Mouse (Mus musculus) liver, embryonic 11.5 days (tissue): ENCODE results near the gene Eno1. TPM values are rescaled to one million over a fixed set of nuclear protein-coding genes. Genes with fewer than 3 reads are reported as not detected.

ENCODE experiments used
- ATAC-seq: fragments of 200-750 bp; cut with Nextera tagmentation; replicated peaks from 2 replicates; pipeline ENCODE4 v1.8.0; 2017; ENCODE audit warnings: moderate number of reproducible peaks, mild to moderate bottlenecking, moderate TSS enrichment, moderate library complexity; ENCODE audit not compliant: low FRiP score
- DNase-seq: peaks from one replicate; pipeline ENCODE4 v3.0.0-alpha.2; 2017; ENCODE audit warnings: low spot score
- H3K27ac ChIP-seq: fragments of 300-500 bp; sonication (generic); 2 replicates; pipeline ENCODE4 v1.5.1; 2014; ENCODE audit warnings: mild to moderate bottlenecking, low read depth, low read length, control low read depth
- H3K27me3 ChIP-seq: fragments of 300-500 bp; sonication (generic); replicated peaks from 2 replicates; pipeline ENCODE4 v1.6.1; 2014; ENCODE audit warnings: low read length, mixed read lengths; ENCODE audit not compliant: control insufficient read depth, insufficient read depth
- H3K36me3 ChIP-seq: fragments of 300-500 bp; sonication (generic); 2 replicates; pipeline ENCODE4 v1.6.1; 2014; ENCODE audit warnings: mild to moderate bottlenecking, low read length, moderate library complexity, mixed read lengths; ENCODE audit not compliant: control insufficient read depth, insufficient read depth
- H3K4me1 ChIP-seq: fragments of 300-500 bp; sonication (generic); replicated peaks from 2 replicates; pipeline ENCODE4 v1.6.1; 2014; ENCODE audit warnings: low read length, mixed read lengths; ENCODE audit not compliant: control insufficient read depth, insufficient read depth
- H3K4me2 ChIP-seq: fragments of 300-500 bp; sonication (generic); 2 replicates; pipeline ENCODE4 v1.6.1; 2014; ENCODE audit warnings: mild to moderate bottlenecking, control low read depth, moderate library complexity
- H3K4me3 ChIP-seq: fragments of 300-500 bp; sonication (generic); 2 replicates; pipeline ENCODE4 v1.5.1; 2014; ENCODE audit warnings: low read depth, low read length, control low read depth
- H3K9ac ChIP-seq: fragments of 300-500 bp; sonication (generic); 2 replicates; pipeline ENCODE4 v1.6.1; 2014; ENCODE audit warnings: low read depth, low read length, control low read depth
- H3K9me3 ChIP-seq: fragments of 300-500 bp; sonication (generic); 2 replicates; pipeline ENCODE4 v1.6.1; 2016; ENCODE audit warnings: low read length, inconsistent platforms, mixed read lengths; ENCODE audit not compliant: control insufficient read depth
- WGBS: fragments of 180-500 bp; shearing (Covaris S2); extraction: QIAGEN DNeasy Blood & Tissue Kit; methylation state at CpG from one replicate; pipeline ENCODE4 v1.1.7; 2014; 5-methylcytosine and 5-hydroxymethylcytosine counted together
- polyA plus RNA-seq: library from polyadenylated mRNA; unstranded; fragments of >200 nt; fragmentation: Nextera tagmentation; extraction: Ambion mirVana; gene quantifications from 2 replicates; pipeline ENCODE4 v1.2.1, GENCODE M21; 2014

Eno1 gene
- polyA plus RNA-seq, result 2,392 and 2,590 TPM in 2 replicates

DNA sequence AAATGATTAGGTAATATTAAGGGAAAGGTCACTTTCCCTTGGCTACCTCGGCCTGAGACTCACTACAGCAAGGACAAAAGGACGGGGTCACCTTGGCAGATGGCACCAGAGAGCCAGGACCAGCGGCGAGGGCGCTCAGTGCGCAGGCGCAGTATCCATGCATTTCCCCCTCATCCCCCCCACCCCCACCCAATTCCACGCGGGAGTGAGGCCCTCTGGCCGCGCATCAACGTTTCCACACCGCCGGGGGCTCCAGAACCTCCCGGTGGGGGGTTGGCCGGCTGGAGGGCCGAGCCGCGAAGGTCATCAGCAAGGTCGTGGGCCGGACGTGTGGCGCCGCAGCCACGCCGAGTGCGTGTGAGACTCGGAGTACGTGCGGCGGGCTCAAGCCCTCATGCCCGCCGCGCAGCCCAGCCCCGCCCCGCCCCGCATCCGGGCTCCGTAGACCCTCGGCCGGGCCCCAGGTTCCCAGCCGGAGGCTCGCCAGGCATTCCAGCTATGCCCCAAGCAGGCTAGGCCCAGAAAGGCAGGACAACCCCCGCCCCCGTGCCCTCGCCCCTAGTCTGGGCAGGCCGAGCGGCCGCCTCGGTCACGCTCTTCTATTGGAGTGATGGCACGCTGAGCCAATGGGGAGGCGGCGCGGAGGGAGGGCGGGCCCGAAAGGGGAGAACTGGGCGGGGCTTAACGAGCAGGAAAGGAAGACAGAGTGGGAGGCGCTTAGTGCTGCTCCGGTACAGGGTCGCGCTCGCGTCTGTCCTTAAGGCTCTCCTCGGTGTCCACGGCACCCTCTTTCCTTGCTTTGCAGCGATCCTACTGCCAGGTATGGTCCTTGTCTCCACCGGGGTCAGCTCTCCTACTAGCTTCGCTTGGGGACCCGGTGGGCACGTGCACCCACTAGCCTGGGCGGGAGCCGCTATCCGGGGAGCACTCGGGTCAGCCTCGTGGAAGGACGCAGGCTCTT is at the start of gene Eno1:
Eno1 (plus strand) TSS at position 201 of the 961 bp plus-strand sequence.
- ATAC-seq (peak; percentile 93), DNase-seq (peak; percentile 100)
- H3K27me3 ChIP-seq, result 0 out of 2 replicates have a peak, but pooled peaks cover 2% of the 10 kb centered on the region
- peaks cover 21% of the 10 kb centered on the region for H3K36me3 ChIP-seq
- H3K4me1 ChIP-seq, result peaks cover 43% of the 10 kb centered on the region
- peak within 1 kb of the TSS; percentile 93 for H3K4me2 ChIP-seq
- WGBS, result under 1% methylated on average over 77 of the region's 78 CpGs
- peak within 1 kb of the TSS; percentile 90 for H3K9ac ChIP-seq
- peak within 1 kb of the TSS; percentile 71 for H3K4me3 ChIP-seq
- peak within 1 kb of the TSS; percentile 82 for H3K27ac ChIP-seq
- H3K9me3 ChIP-seq, result no peaks in the 10 kb centered on the region

DNA sequence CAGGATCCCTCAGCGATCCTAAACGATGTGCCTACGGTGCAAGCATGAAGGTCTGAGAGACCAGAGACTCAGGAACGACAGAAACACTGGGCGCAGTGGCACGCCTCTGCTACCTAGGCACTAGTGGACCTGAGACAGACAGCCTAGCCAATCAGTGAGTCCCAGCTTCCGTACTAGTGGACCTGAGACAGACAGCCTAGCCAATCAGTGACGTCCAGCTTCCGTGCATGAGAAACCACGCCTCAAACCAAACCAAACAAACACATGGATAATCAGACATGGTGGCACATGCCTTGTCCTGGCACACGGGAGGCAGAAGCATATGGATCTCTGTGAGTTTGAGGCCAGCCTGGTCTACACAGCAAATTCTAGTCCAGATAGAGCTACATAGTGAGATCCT is 48.3 kb upstream of the Eno1 start:
- H3K4me2 ChIP-seq, result peak overlapping the region; percentile 44
- WGBS, result 39% methylated on average over 11 of the region's 11 CpGs
- DNase-seq, result no peak

DNA sequence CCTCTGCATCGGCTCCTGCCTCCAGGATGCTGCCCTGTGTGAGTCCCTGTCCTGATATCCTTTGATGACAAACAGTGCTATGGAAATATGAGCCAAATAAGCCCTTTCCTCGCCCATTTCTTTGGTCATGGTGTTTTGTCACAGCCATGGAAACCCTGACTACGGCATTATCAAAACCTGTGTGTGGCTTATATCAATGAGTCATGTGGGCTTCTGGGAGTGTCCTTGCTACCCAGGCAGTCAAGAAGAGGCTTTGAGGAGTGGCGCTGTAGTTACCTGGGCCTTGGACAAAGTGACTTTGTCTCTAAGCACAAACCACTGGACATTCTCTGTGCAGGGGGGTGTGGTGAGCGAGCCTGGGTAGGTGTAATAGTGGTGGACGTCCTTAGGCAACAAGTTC is 44.3 kb upstream of the Eno1 start:
- H3K9me3 ChIP-seq, result no peaks in the 10 kb centered on the region
- 73% methylated on average over 6 of the region's 6 CpGs for WGBS
- DNase-seq (no peak), ATAC-seq (no peak)
- no peak overlapping the region for H3K27ac ChIP-seq
- H3K9ac ChIP-seq, result no peak overlapping the region
- H3K4me2 ChIP-seq, result no peak overlapping the region
- no peaks in the 10 kb centered on the region for H3K27me3 ChIP-seq
- H3K4me3 ChIP-seq, result no peak overlapping the region
- H3K4me1 ChIP-seq, result peaks cover 3% of the 10 kb centered on the region
- H3K36me3 ChIP-seq, result no peaks in the 10 kb centered on the region

More for the DNA sequence above, 48.3 kb upstream of the Eno1 start:
- Histone ChIP-seq H3K36me3 (no peaks in the 10 kb centered on the region), H3K27ac (no peak overlapping the region), H3K4me1 (peaks cover 3% of the 10 kb centered on the region), H3K9ac (no peak overlapping the region), H3K9me3 (no peaks in the 10 kb centered on the region), H3K4me3 (no peak overlapping the region), H3K27me3 (no peaks in the 10 kb centered on the region)
- ATAC-seq, result peak; percentile 77

DNA sequence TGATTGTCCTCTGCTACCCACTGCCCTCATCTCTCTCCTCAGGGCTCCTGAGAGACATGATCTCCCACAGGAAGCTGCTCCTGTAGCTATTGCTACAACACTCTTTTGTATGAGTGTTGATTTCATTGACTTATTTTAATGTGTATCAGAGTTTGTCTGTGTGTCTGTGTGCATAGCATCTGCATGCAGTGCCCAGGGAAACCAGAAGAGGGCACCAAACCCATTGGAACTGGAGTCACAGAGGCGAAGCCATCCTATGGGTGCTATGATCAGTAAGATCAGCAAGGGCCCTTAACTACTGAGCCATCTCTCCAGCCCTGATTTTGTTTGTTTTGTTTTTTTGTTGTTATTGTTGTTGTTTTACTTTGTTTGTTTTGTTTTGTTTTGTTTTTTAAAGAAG is 42.6 kb upstream of the Eno1 start:
- H3K36me3 ChIP-seq, result no peaks in the 10 kb centered on the region
- DNase-seq, result peak; percentile 51
- WGBS, result 45% methylated on average over 1 of the region's 1 CpGs
- H3K4me2 ChIP-seq, result no peak overlapping the region
- no peaks in the 10 kb centered on the region for H3K27me3 ChIP-seq
- ATAC-seq, result no peak
- H3K4me3 ChIP-seq, result no peak overlapping the region
- H3K27ac ChIP-seq, result no peak overlapping the region
- H3K4me1 ChIP-seq, result no peaks in the 10 kb centered on the region
- H3K9ac ChIP-seq, result no peak overlapping the region
- H3K9me3 ChIP-seq, result no peaks in the 10 kb centered on the region

DNA sequence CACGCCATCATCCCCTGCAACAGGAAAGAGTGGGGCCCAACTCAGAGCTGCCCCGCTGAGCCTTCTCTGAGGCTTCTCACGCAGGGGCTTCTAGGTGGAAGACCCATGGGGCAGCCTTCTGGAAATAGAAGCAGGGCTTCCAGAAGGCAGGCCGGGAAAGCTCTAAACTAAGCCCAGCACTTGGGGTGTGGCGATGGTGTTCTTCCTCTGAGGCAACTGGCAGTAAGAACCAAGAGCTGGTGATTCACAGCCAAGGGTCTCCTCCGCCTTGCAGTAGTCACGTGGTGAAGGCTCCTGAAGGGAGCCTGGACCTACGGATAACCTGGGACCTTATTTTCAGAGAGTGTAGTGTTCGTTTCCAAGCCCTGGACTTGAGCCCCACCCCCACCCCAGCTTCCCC is 38.3 kb upstream of the Eno1 start:
- Histone ChIP-seq H3K4me2 (no peak overlapping the region), H3K27ac (no peak overlapping the region), H3K9ac (no peak overlapping the region), H3K9me3 (no peaks in the 10 kb centered on the region), H3K36me3 (no peaks in the 10 kb centered on the region), H3K4me1 (no peaks in the 10 kb centered on the region), H3K4me3 (no peak overlapping the region), H3K27me3 (no peaks in the 10 kb centered on the region)
- ATAC-seq (no peak), DNase-seq (no peak)
- 66% methylated on average over 9 of the region's 9 CpGs for WGBS

DNA sequence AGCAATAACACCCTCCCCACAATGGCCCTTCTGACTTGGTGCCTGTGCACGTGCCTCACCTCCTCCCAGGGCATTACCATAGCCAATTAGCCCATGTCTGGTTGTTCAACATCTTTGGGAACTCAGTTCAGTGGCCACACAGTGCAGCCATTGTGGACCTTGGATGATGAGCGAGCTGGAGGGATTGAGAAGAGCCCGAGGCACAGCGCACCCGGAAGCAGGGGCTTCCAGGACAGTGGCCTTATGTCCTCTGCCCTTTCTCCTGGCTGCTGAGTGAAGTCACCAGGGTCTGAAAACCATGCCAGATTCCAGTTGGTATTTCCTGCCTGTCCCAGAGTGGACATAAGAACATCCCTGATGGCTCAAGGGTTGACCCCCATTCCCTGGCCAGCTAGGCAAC is 35.3 kb upstream of the Eno1 start, which contains the start of gene Car6:
Car6 (minus strand) TSS at position 101 of the 400 bp plus-strand sequence.
- ATAC-seq (no peak), DNase-seq (no peak)
- no peaks in the 10 kb centered on the region for H3K4me1 ChIP-seq
- H3K9me3 ChIP-seq, result no peaks in the 10 kb centered on the region
- H3K36me3 ChIP-seq, result no peaks in the 10 kb centered on the region
- no peak within 1 kb of the TSS for H3K9ac ChIP-seq
- no peak within 1 kb of the TSS for H3K4me3 ChIP-seq
- 79% methylated on average over 5 of the region's 5 CpGs for WGBS
- H3K4me2 ChIP-seq, result no peak within 1 kb of the TSS
- no peak within 1 kb of the TSS for H3K27ac ChIP-seq
- H3K27me3 ChIP-seq, result no peaks in the 10 kb centered on the region; the same call in 1 of the 2 replicates

DNA sequence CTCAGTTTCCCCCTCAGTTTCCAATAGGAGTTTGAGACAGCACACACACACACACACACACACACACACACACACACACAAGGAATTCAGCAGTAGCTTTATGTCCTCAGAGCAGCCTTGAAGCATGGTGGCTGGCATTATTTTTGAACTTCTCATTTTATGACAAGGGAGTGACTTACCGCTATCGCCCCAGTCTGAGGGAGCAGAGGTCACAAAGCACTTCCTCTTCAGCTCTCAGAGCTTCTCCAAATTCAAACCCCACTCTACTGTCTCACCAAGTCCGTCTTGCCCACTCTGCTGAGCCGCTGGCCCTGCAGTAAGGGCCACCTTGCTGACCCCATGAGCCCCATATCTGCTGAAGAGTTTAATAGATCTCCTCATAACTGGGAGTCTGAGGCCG is 33.8 kb upstream of the Eno1 start:
- no peaks in the 10 kb centered on the region for H3K4me1 ChIP-seq
- 47% methylated on average over 5 of the region's 5 CpGs for WGBS

DNA sequence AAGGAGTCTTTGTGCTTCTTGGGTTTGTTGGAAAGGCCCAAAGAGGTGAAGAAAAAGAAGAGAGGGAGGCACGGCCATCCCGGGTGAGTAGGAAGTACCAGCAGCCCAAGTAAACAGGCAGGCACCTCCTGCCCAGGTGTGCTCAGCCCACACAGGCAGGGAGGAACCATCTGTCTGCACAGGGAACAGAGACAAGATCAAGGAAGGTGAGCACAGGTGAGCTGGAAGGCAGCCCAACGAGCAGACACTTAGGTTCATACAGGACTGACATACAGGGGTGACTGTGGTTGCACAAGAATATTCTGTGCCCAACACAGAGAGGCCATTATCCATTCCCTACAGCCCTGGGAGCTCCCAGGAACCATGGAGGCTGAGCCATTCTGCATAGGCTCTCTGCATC is 31.6 kb upstream of the Eno1 start:
- no peak for ATAC-seq
- Histone ChIP-seq H3K4me3 (no peak overlapping the region), H3K4me1 (no peaks in the 10 kb centered on the region), H3K27me3 (no peaks in the 10 kb centered on the region; the same call in 1 of the 2 replicates), H3K4me2 (no peak overlapping the region), H3K27ac (no peak overlapping the region), H3K36me3 (no peaks in the 10 kb centered on the region), H3K9ac (no peak overlapping the region), H3K9me3 (no peaks in the 10 kb centered on the region)
- DNase-seq, result no peak
- WGBS, result 83% methylated on average over 3 of the region's 3 CpGs

More for the DNA sequence above, 33.8 kb upstream of the Eno1 start:
- H3K36me3 ChIP-seq, result no peaks in the 10 kb centered on the region
- no peaks in the 10 kb centered on the region for H3K9me3 ChIP-seq
- no peak overlapping the region for H3K9ac ChIP-seq
- no peak for ATAC-seq
- no peak overlapping the region; the same call in 1 of the 2 replicates for H3K27ac ChIP-seq
- DNase-seq, result no peak
- H3K27me3 ChIP-seq, result no peaks in the 10 kb centered on the region; the same call in 1 of the 2 replicates
- H3K4me2 ChIP-seq, result no peak overlapping the region
- no peak overlapping the region for H3K4me3 ChIP-seq
